Mouse (Mus musculus) bone marrow macrophage, adult 2 months (primary cell): ENCODE measurements around the gene Creg2. TPM values are rescaled to one million over a fixed set of nuclear protein-coding genes. Genes with fewer than 3 reads are reported as not detected.

ENCODE experiments used
- H3K27ac ChIP-seq: 2 replicates; pipeline ENCODE4 v1.5.1; 2012; ENCODE audit warnings: low read depth, low read length; ENCODE audit not compliant: insufficient read depth
- H3K4me1 ChIP-seq: 2 replicates; pipeline ENCODE4 v1.6.1; 2012; ENCODE audit warnings: low read length; ENCODE audit not compliant: control insufficient read depth, insufficient read depth
- H3K4me3 ChIP-seq: 2 replicates; pipeline ENCODE4 v1.5.1; 2012; ENCODE audit warnings: mild to moderate bottlenecking, low read length, moderate library complexity; ENCODE audit not compliant: insufficient read depth
- CTCF ChIP-seq: IDR thresholded peaks from 2 replicates; pipeline ENCODE4 v1.5.1; 2012; ENCODE audit warnings: low read depth, mild to moderate bottlenecking, low read length, moderate library complexity
- POLR2A ChIP-seq: IDR thresholded peaks from 2 replicates; pipeline ENCODE4 v1.6.1; 2012; ENCODE audit warnings: mild to moderate bottlenecking, low read depth, low read length, borderline replicate concordance
- polyA plus RNA-seq: library from polyadenylated mRNA; stranded (reverse); fragments of >200 nt; gene quantifications from 2 replicates; pipeline ENCODE4 v1.2.4, GENCODE M21; 2012; ENCODE audit not compliant: missing spikeins, insufficient read depth, insufficient read length

The Creg2 gene
- polyA plus RNA-seq, 1 experiment, result 4.5 TPM

GRCm38 (mm10) chr1:39577253-39577705 lies 74.0 kb downstream of the Creg2 start, which contains the start of gene Rnf149:
Gene Rnf149 (minus strand): TSS chr1:39577405.
- TF ChIP-seq POLR2A, result peak; percentile 83
- TF ChIP-seq CTCF, result no peak
- H3K4me1 ChIP-seq, result peaks cover 47% of the 10 kb centered on the region
- H3K4me3 ChIP-seq, result peak within 1 kb of the TSS; percentile 99
- peak within 1 kb of the TSS; percentile 98 for H3K27ac ChIP-seq

DNA sequence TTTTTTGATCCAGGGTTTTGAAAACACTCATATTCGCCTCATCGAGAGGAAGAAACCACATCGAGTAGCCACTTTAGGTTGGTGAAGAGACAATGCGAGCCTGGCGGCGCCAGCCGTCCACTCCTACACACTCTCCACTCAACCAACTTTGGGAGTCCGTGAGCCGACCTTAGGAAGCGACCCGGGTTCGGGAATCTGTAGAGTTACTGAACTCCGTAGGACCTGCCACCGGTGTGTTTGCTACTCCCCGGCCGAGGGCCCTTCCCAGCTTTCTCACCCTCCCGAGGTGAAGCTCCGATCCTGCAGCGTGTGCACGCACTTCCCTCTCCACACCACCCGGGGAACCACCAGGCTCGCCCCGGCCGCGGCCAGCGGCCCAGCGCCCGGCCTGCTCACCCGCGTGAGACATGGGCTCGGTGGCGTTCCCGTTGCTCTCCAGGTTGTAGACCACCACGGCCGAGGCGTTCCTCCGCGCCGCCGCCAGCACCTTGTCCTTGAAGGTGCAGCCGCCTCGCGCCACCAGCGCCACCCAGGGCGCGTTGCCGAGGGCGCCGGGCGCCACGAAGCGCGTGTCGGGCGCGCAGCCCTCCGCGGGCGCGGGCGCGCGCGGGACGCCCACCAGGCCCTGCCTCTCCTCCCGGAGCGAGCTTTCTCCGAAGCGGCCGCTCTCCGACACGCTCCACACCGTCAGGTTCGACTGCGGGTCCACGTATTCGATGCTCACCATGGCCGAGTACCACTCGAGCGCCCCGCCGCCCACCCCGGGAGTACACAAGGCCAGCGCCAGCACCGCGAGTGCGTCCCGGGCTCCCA lies 74.6 kb downstream of the Creg2 start:
- TF ChIP-seq POLR2A (no peak), CTCF (no peak)
- Histone ChIP-seq H3K4me3 (peak overlapping the region; percentile 99), H3K27ac (peak overlapping the region; percentile 90), H3K4me1 (peaks cover 48% of the 10 kb centered on the region)

GRCm38 (mm10) chr1:39575778-39576375 lies 75.4 kb downstream of the Creg2 start:
- peaks cover 47% of the 10 kb centered on the region for H3K4me1 ChIP-seq
- H3K27ac ChIP-seq, result peak overlapping the region; percentile 90
- peak overlapping the region; percentile 99 for H3K4me3 ChIP-seq
- no peak for TF ChIP-seq POLR2A
- TF ChIP-seq CTCF, result no peak

DNA sequence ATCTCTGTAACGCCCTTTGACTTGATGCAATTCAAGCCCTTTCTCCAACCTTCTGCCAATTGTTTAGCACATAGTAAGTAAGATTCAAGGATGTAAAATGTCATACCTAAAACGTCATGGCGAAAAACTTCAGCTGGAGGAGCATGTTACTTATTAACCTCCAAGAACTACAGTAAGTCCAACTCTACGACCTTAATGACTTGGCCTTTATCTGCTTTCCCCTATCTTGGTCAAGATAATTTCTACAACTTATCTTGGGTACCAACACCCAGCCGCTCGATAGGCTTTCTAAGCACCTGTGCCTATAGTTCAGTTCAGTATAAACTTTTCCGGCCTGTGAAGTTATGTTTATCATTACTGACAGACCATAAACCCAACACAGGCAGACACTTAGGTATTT lies 77.4 kb downstream of the Creg2 start:
- Histone ChIP-seq H3K27ac (no peak overlapping the region), H3K4me3 (no peak overlapping the region), H3K4me1 (peaks cover 39% of the 10 kb centered on the region)
- no peak for TF ChIP-seq POLR2A
- no peak for TF ChIP-seq CTCF

GRCm38 (mm10) chr1:39571653-39572052 lies 79.6 kb downstream of the Creg2 start:
- TF ChIP-seq POLR2A, result no peak
- no peak overlapping the region for H3K27ac ChIP-seq

More at GRCm38 (mm10) chr1:39571653-39572052, 79.6 kb downstream of the Creg2 start:
- no peak overlapping the region for H3K4me3 ChIP-seq
- H3K4me1 ChIP-seq, result peaks cover 39% of the 10 kb centered on the region

Other genes starting within 250 kb of the Creg2 start
- 78.2 and 86.8 TPM in 2 replicates for gene Tbc1d8, start 172.7 kb downstream of the Creg2 start, polyA plus RNA-seq
- 22.0 and 30.4 TPM in 2 replicates for gene Cnot11, start 116.5 kb downstream of the Creg2 start, polyA plus RNA-seq
- 113 and 116 TPM in 2 replicates for gene Rnf149, start 74.1 kb downstream of the Creg2 start, polyA plus RNA-seq
- gene Rfx8, start 69.5 kb upstream of the Creg2 start, polyA plus RNA-seq, result not detected in 2 replicates
- not detected in 2 replicates for gene Gm3646, start 153.9 kb upstream of the Creg2 start, polyA plus RNA-seq
- gene Map4k4, start 249.4 kb upstream of the Creg2 start, polyA plus RNA-seq, result 54.5 and 62.5 TPM in 2 replicates